Mouse (Mus musculus): Measurements from ENCODE around the gene Lemd2. TPM values are rescaled to one million over a fixed set of nuclear protein-coding genes. Genes with fewer than 3 reads are reported as not detected.

Gene Lemd2
- total RNA-seq, 1 experiment from 2014 or later = 49.6 TPM

DNA sequence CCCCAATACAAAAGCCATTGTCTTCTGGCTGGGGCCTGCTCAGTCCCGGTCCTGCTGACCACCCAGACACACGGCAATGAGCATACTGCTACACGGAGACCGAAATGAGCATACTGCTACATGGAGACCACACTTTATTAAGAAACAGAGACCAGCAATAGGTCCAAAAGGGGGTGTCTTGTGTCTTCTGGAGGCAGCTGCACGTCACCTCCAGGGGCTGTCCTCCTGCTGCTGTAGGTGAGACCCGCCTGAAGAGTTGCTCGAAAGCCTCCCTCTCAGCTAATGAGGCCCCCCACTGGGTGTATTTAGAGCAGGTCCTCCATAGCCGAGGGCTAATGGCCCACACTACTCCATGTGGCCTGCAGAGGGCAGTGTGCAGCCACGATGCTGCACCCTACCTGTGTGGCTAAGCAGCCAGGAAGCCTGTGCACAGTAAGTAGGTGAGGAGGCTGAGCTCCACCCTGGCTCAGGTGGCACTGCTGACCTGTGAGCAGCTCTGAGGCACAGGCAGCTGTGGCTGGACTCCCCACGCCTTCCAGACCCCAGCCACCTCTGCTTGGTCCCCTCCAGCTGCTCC lies 14.5 kb downstream of the Lemd2 start:
- DNase-seq = peak; percentile 78

DNA sequence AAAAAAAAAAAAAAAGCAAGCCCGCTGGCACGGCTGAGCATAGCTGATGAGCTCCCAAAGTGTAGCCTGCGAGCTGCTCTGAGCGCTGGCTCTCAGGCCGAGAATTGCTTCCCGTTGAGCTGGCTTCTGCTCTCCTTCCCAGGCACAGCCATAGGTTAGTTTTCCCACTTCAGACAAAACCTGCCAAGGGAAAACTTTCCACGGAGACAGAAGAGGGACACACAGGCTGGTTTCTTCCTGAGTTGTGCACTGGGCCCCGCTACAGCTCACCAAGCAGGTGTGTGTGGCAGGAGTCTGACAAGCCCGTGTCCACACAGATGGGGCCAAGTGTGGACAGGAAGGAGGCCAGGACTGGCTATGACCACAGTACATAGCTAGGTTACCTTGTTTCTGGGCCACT lies 15.4 kb downstream of the Lemd2 start:
- DNase-seq = no peak

DNA sequence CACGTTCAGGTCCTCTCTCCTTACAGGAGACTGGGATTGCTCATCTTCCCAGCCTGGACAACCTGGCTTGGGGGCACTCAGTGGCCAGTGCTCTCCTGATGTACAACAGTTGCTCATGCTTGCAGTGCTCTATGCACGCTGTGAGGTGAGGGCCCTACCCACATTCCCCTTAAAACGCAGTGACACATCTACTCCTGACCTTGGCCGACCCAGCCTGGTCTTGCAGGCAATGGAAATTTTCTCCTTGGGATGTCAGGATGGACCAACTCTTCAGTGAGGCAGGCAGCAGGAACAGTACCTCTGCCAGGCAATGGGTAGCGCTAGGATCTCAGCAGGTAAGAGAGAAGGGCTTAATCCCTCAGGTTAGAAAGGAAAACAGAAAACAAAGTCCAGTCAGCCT lies 17.2 kb downstream of the Lemd2 start:
- no peak for DNase-seq

- DNase-seq = no peak
These were observed 18.2 kb downstream of the Lemd2 start for GRCm38 (mm10) chr17:27186068-27186467.

- no peak for DNase-seq
These were observed 20.5 kb downstream of the Lemd2 start for GRCm38 (mm10) chr17:27183667-27184292.

- no peak for DNase-seq
These were observed 21.9 kb downstream of the Lemd2 start for GRCm38 (mm10) chr17:27182401-27182800.

DNA sequence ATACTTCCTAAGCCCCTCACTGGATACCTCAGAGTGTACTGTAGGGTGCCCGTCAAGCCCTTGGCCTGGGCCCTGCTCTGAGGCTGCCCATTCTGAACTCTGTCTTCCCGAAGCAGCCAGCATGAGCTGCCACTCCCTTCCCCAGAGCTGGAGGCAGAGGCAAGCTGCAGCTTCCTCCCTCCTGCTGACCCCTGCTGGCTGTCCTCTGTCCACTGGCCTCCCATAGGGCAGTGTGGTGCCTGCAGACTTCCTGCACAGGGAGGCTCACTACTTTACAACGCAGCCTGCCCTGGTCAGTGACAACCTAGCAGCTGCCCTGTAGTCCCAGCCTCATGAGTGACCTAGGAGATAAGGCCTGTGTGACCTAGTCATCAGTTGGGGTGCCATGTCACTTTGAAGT lies 22.6 kb downstream of the Lemd2 start:
- peak; percentile 58 for DNase-seq

DNA sequence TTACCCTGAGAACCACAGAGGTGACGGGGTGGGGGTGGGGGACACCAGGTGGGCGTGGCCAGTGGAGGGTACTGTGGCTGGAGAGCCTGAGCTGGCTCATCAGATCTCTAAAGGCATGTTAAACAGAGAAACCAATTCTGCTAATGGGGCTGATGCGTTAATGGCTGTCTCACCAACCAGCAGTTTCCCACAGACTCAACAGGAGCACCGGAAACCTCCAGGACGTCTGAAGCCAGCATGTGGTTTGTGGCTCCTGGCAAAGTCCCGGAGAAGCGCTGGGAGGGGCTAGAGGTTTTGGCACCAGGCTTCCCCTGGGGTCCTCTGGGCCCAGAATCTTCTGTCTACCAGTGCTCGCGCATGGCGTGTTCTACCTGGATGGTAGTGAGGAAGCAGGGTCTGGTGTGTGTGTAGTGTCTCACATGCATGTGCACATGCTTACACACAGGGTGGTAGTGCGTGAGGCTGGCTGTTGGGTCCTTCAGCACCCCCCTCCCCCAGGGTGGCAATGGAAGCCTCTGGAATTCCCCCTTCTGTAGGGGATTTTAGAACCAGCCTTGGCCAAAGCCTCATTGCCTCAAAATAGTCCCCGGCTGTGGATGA lies 24.5 kb downstream of the Lemd2 start:
- DNase-seq = no peak

DNA sequence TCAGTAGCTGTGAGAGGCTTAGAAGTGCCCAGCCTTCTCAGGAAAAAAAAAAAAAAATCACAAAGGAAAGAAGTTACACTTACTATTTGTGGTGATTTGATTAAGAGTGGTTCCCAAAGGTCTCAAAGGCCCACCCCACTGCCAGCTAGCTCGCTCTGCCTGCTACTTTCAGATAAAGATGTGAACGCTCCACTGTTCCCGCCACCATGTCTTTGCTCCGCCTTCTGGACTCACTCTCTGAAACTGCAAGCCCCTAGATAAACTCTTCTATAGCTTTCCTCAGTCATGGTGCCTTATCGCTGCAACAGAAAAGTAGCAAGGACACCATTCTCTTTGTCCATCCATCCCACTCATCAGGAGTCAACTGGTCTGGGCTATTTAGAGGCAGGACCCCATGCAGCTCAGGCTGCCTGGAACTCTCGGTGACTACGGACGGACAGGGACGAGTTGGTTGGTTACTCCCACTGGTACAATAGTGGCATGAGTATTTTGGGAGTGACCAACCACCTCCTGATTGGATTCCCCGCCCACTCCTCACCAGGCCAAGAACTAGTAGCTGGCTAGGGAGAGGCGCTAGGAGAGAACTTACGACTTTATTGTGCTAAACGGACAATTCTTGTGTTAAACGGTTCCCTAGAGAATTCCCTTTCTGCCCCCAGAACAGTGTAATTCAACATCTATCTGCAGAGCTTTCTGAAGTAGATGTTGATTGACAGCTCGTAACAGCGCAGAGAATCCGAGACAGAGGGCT lies 25.7 kb downstream of the Lemd2 start:
- no peak for DNase-seq

DNA sequence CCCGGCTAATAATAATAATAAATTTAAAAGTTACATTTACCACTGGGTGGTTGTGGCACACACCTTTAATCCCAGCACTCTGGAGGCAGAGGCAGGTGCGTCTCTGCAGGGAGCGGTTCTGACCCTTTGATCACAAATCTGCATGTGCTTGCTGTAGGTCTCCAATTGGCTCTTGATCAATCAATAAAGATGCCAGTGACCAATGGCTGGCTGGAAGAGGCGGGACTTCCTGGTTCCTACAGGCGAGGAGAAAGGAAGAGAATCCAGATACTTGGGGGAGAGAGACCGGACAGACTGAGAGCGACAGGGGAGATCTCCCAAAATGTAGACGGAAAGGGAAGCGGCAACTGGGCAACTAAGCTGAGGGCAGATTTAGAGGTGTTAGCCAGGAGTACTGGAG lies 26.2 kb downstream of the Lemd2 start:
- no peak for DNase-seq

DNA sequence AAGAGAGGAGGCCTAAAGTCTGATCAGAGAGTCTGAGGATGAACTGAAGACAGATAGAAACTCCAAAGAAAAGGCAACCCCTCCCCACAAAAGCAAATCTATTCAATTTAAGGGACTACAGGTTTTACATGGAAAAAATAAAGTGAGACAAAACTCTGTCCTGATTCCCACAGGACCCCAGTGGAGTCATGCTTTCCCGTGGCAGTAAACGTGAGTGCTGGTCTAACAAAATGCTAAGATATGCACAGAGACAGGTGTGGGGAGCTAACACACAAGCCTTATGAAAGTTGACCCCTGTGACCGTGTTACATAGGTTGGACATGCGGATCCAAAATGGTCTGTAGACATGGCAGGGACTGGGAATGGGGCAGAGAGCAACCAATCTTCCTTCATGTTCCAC lies 27.5 kb downstream of the Lemd2 start:
- DNase-seq = no peak

GRCm38 (mm10) chr17:27176287-27176686 lies 28.0 kb downstream of the Lemd2 start:
- DNase-seq = no peak

DNA sequence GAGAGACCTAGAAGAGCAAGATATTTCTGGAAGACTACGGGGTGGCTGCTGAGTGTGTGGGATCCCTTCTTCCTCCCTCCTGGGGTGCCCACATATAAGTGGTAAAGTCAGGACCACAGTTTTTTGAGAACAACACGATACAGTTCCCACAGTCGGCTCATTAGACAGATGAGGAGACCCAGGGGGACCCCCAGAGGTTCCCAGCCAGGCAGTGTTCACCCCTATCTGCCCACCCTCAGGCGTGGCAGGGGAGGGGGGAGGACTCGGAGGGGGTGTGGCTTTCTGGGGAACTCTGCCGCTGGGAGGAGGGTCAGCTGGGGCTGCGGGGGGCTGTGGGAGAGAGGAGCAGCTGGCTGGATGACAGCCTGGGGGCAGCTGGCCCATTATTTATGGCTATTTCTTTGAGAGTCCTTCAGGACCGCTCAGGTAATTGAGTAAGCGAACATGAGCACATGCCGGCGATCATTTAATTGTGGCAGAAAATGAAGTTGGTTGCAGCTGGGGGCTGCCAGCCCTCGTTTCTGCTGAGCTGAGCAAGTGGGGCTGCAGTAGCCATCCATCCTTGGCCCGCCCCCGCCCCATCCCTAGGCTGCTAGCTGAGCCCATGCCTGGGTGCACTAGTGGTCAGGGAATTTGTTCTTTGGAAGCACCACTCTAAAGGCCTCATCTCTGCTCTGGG lies 28.9 kb downstream of the Lemd2 start:
- DNase-seq = no peak

- no peak for DNase-seq
These were observed 30.6 kb downstream of the Lemd2 start for GRCm38 (mm10) chr17:27173715-27174114.

GRCm38 (mm10) chr17:27172459-27172858 lies 31.8 kb downstream of the Lemd2 start:
- no peak for DNase-seq

DNA sequence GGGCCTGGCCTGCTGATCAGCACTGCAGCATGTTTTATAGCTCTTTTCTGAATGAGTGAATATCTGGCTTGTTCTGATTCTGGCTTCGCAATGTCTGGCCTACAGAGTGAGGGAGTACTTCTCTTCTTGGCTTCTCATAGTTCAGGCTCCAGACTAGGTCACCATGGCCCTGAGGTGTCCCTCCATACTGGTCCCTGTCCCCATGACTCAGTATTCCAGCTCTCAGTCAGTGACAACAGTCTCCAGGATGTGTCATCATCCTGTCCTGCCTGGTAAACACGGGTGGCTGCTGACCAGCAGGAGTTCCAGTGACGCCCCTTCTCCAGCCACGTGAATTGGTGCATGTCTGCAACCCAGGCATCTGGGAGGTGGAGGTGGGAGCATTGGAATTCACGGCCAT lies 33.1 kb downstream of the Lemd2 start:
- peak; percentile 66 for DNase-seq

GRCm38 (mm10) chr17:27169952-27170695 lies 34.1 kb downstream of the Lemd2 start:
- DNase-seq = no peak

GRCm38 (mm10) chr17:27168569-27168968 lies 35.7 kb downstream of the Lemd2 start:
- no peak for DNase-seq

- DNase-seq = no peak
These were observed 36.7 kb downstream of the Lemd2 start, which contains the start of gene Ip6k3 for GRCm38 (mm10) chr17:27167545-27167944. Ip6k3 (minus strand) TSS chr17:27167795.

- DNase-seq = no peak
These were observed 37.4 kb downstream of the Lemd2 start for GRCm38 (mm10) chr17:27166901-27167300.

DNA sequence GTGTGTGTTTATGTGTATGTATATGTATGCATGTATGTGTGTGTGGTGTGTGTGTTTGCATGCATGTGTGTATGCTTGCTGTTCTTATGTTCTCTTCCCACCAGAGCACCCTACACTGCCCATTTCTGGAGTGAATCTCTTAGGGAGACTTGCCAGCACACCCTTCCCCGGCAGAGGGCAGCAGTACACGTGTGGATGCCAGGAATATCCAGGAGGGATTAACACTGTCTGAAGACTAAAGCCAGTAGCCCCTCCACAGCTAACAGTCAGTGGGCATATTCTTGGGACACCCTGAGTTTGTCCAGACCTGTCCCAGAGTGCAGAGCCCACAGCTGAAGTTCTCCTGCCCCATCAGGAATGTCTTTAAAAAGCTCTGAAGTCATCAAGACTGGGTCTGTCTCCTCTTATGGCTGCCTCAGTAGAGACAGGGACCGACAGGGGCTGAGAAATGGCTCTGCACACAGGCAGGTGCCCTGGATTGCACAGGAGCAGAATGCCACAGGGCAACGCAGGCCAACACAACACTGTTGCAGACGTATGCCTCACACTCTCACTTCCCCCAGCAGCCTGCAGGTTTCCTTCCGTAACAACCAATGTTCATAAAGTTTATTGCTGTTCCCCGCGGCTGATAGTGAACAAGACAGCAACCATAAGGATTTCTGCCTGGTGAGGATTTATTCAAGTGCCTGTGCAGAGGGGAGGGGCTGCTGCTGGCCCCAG lies 39.1 kb downstream of the Lemd2 start:
- DNase-seq = peak; percentile 77

Measured in adrenal gland, postnatal 14 days (tissue).